Mouse (Mus musculus): ENCODE data around the gene Gm26965. TPM values are rescaled to one million over a fixed set of nuclear protein-coding genes. Genes with fewer than 3 reads are reported as not detected.

The Gm26965 gene
- polyA plus RNA-seq, 1 experiment from 2014 or later: 0.16 TPM

Other genes starting within 250 kb of the Gm26965 start
- 4.4 and 5.5 TPM in 2 replicates for gene Zfp458, start 247.7 kb downstream of the Gm26965 start, polyA plus RNA-seq (2015; fragmentation: Nextera tagmentation; extraction: Ambion mirVana)
- 1.0 and 1.1 TPM in 2 replicates for gene Zfp457, start 219.7 kb downstream of the Gm26965 start, polyA plus RNA-seq (2015; fragmentation: Nextera tagmentation; extraction: Ambion mirVana)
- 1.4 and 1.5 TPM in 2 replicates for gene Zfp595, start 193.6 kb downstream of the Gm26965 start, polyA plus RNA-seq (2015; fragmentation: Nextera tagmentation; extraction: Ambion mirVana)
- not detected in 2 replicates for gene Gm28044, start 165.6 kb downstream of the Gm26965 start, polyA plus RNA-seq (2015; fragmentation: Nextera tagmentation; extraction: Ambion mirVana)
- gene Zfp953, start 165.5 kb downstream of the Gm26965 start, polyA plus RNA-seq (2015; fragmentation: Nextera tagmentation; extraction: Ambion mirVana): 0.58 and 0.60 TPM in 2 replicates
- not detected in 2 replicates for gene Gm28041, start 150.4 kb downstream of the Gm26965 start, polyA plus RNA-seq (2015; fragmentation: Nextera tagmentation; extraction: Ambion mirVana)
- gene Zfp456, start 150.3 kb downstream of the Gm26965 start, polyA plus RNA-seq (2015; fragmentation: Nextera tagmentation; extraction: Ambion mirVana): 0.72 and 0.78 TPM in 2 replicates
- gene Zfp429, start 126.3 kb downstream of the Gm26965 start, polyA plus RNA-seq (2015; fragmentation: Nextera tagmentation; extraction: Ambion mirVana): 4.2 and 6.5 TPM in 2 replicates
- gene Zfp459, start 104.7 kb downstream of the Gm26965 start, polyA plus RNA-seq (2015; fragmentation: Nextera tagmentation; extraction: Ambion mirVana): 1.8 TPM in 2 replicates
- 5.7 and 7.1 TPM in 2 replicates for gene Zfp874a, start 74.5 kb downstream of the Gm26965 start, polyA plus RNA-seq (2015; fragmentation: Nextera tagmentation; extraction: Ambion mirVana)
- gene Zfp874b, start 41.9 kb downstream of the Gm26965 start, polyA plus RNA-seq (2015; fragmentation: Nextera tagmentation; extraction: Ambion mirVana): 3.2 and 3.3 TPM in 2 replicates
- gene Zfp58, start 25.6 kb downstream of the Gm26965 start, polyA plus RNA-seq (2015; fragmentation: Nextera tagmentation; extraction: Ambion mirVana): 9.8 and 10.5 TPM in 2 replicates
- gene Zfp87, start within 50 bp of the Gm26965 start, polyA plus RNA-seq (2015; fragmentation: Nextera tagmentation; extraction: Ambion mirVana): 32.6 and 37.6 TPM in 2 replicates
- gene Zfp748, start 27.7 kb upstream of the Gm26965 start, polyA plus RNA-seq (2015; fragmentation: Nextera tagmentation; extraction: Ambion mirVana): 12.3 and 13.6 TPM in 2 replicates
- gene Zfp729b, start 83.6 kb upstream of the Gm26965 start, polyA plus RNA-seq (2015; fragmentation: Nextera tagmentation; extraction: Ambion mirVana): 4.4 and 4.9 TPM in 2 replicates
- gene Gm49345, start 111.6 kb upstream of the Gm26965 start, polyA plus RNA-seq (2015; fragmentation: Nextera tagmentation; extraction: Ambion mirVana): 0.16 TPM in 1 of 2 replicates, not detected in the other
- 2.1 and 3.1 TPM in 2 replicates for gene Zfp729a, start 111.6 kb upstream of the Gm26965 start, polyA plus RNA-seq (2015; fragmentation: Nextera tagmentation; extraction: Ambion mirVana)
- 13.0 and 13.7 TPM in 2 replicates for gene Zfp738, start 160.9 kb upstream of the Gm26965 start, polyA plus RNA-seq (2015; fragmentation: Nextera tagmentation; extraction: Ambion mirVana)
- gene Zfp65, start 203.0 kb upstream of the Gm26965 start, polyA plus RNA-seq (2015; fragmentation: Nextera tagmentation; extraction: Ambion mirVana): 8.4 and 8.9 TPM in 2 replicates
- 7.0 and 7.2 TPM in 2 replicates for gene Zfp85, start 229.1 kb upstream of the Gm26965 start, polyA plus RNA-seq (2015; fragmentation: Nextera tagmentation; extraction: Ambion mirVana)

Data from hindbrain, embryonic 16.5 days (tissue).